Mouse (Mus musculus): ENCODE measurements around the gene Cdyl2. TPM values are rescaled to one million over a fixed set of nuclear protein-coding genes. Genes with fewer than 3 reads are reported as not detected.

Cdyl2 gene
- polyA plus RNA-seq, 1 experiment from 2014 or later: 2.6 TPM

- no peaks in the 10 kb centered on the region for H3K4me1 ChIP-seq (replicated peaks)
- H3K27ac ChIP-seq: no peak overlapping the region
- no peaks in the 10 kb centered on the region for H3K27me3 ChIP-seq
- no peaks in the 10 kb centered on the region for H3K36me3 ChIP-seq
- no peak for DNase-seq
- no peak for ATAC-seq (ENCODE audit: low read depth)
- no peak overlapping the region for H3K9ac ChIP-seq
- H3K9me3 ChIP-seq (replicated peaks): no peaks in the 10 kb centered on the region
- no peak overlapping the region for H3K4me2 ChIP-seq
- WGBS (ENCODE audit: insufficient replicate concordance): 76% methylated on average over 14 of the region's 14 CpGs
- no peak overlapping the region for H3K4me3 ChIP-seq (replicated peaks)
Observed at GRCm38 (mm10) chr8:116590106-116590505, 142.7 kb downstream of the Cdyl2 start.

- Histone ChIP-seq H3K4me3 (replicated peaks) (no peak overlapping the region), H3K27me3 (no peaks in the 10 kb centered on the region), H3K9me3 (replicated peaks) (no peaks in the 10 kb centered on the region), H3K4me1 (replicated peaks) (no peaks in the 10 kb centered on the region), H3K36me3 (no peaks in the 10 kb centered on the region), H3K27ac (no peak overlapping the region), H3K9ac (no peak overlapping the region), H3K4me2 (no peak overlapping the region)
- DNase-seq: no peak
- no peak for ATAC-seq (ENCODE audit: low read depth)
- WGBS (ENCODE audit: insufficient replicate concordance): 64% methylated on average over 19 of the region's 19 CpGs
Observed at GRCm38 (mm10) chr8:116587616-116588468, 144.9 kb downstream of the Cdyl2 start.

GRCm38 (mm10) chr8:116581318-116582019 lies 151.3 kb downstream of the Cdyl2 start:
- Histone ChIP-seq H3K36me3 (no peaks in the 10 kb centered on the region; the same call in 1 of the 2 replicates), H3K9ac (no peak overlapping the region), H3K4me2 (peak overlapping the region; percentile 21; the same call in 1 of the 2 replicates), H3K9me3 (replicated peaks) (no peaks in the 10 kb centered on the region), H3K4me1 (replicated peaks) (no peaks in the 10 kb centered on the region), H3K27me3 (no peaks in the 10 kb centered on the region), H3K4me3 (replicated peaks) (no peak overlapping the region), H3K27ac (peak overlapping the region; percentile 39)
- 66% methylated on average over 11 of the region's 11 CpGs for WGBS (ENCODE audit: insufficient replicate concordance)
- peak; percentile 87 for ATAC-seq (ENCODE audit: low read depth)
- no peak for DNase-seq

- Histone ChIP-seq H3K4me2 (no peak overlapping the region), H3K27me3 (no peaks in the 10 kb centered on the region), H3K27ac (no peak overlapping the region), H3K4me3 (replicated peaks) (no peak overlapping the region), H3K9me3 (replicated peaks) (no peaks in the 10 kb centered on the region), H3K4me1 (replicated peaks) (no peaks in the 10 kb centered on the region), H3K36me3 (no peaks in the 10 kb centered on the region; the same call in 1 of the 2 replicates), H3K9ac (no peak overlapping the region)
- DNase-seq (no peak), ATAC-seq (ENCODE audit: low read depth) (no peak)
- 78% methylated on average over 2 of the region's 2 CpGs for WGBS (ENCODE audit: insufficient replicate concordance)
Observed at GRCm38 (mm10) chr8:116576732-116577131, 156.1 kb downstream of the Cdyl2 start.

GRCm38 (mm10) chr8:116573085-116573484 lies 159.7 kb downstream of the Cdyl2 start:
- Histone ChIP-seq H3K4me3 (replicated peaks) (no peak overlapping the region), H3K9ac (no peak overlapping the region), H3K27me3 (no peaks in the 10 kb centered on the region), H3K27ac (no peak overlapping the region), H3K36me3 (no peaks in the 10 kb centered on the region), H3K4me1 (replicated peaks) (no peaks in the 10 kb centered on the region), H3K4me2 (no peak overlapping the region), H3K9me3 (replicated peaks) (no peaks in the 10 kb centered on the region; the same call in 1 of the 2 replicates)
- ATAC-seq (ENCODE audit: low read depth) (no peak), DNase-seq (no peak)
- 78% methylated on average over 5 of the region's 5 CpGs for WGBS (ENCODE audit: insufficient replicate concordance)

- Histone ChIP-seq H3K4me2 (no peak overlapping the region), H3K9me3 (replicated peaks) (0 out of 2 replicates have a peak, but pooled peaks cover 2% of the 10 kb centered on the region), H3K9ac (no peak overlapping the region), H3K4me3 (replicated peaks) (no peak overlapping the region), H3K4me1 (replicated peaks) (no peaks in the 10 kb centered on the region), H3K36me3 (no peaks in the 10 kb centered on the region), H3K27ac (no peak overlapping the region), H3K27me3 (no peaks in the 10 kb centered on the region)
- 53% methylated on average over 3 of the region's 3 CpGs for WGBS (ENCODE audit: insufficient replicate concordance)
- no peak for ATAC-seq (ENCODE audit: low read depth)
- no peak for DNase-seq
Observed at GRCm38 (mm10) chr8:116552778-116553177, 180.0 kb downstream of the Cdyl2 start.

- WGBS (ENCODE audit: insufficient replicate concordance): 32% methylated on average over 6 of the region's 6 CpGs
- Histone ChIP-seq H3K9ac (no peak overlapping the region), H3K9me3 (replicated peaks) (no peaks in the 10 kb centered on the region), H3K27ac (no peak overlapping the region), H3K4me1 (replicated peaks) (no peaks in the 10 kb centered on the region), H3K4me2 (no peak overlapping the region), H3K4me3 (replicated peaks) (no peak overlapping the region), H3K27me3 (no peaks in the 10 kb centered on the region), H3K36me3 (no peaks in the 10 kb centered on the region)
- ATAC-seq (ENCODE audit: low read depth) (no peak), DNase-seq (no peak)
Observed at GRCm38 (mm10) chr8:116552255-116552654, 180.5 kb downstream of the Cdyl2 start.

GRCm38 (mm10) chr8:116543366-116543765 lies 189.4 kb downstream of the Cdyl2 start:
- no peak overlapping the region for H3K4me2 ChIP-seq
- H3K27ac ChIP-seq: no peak overlapping the region
- WGBS (ENCODE audit: insufficient replicate concordance): 40% methylated on average over 1 of the region's 1 CpGs
- H3K9ac ChIP-seq: no peak overlapping the region
- no peak for DNase-seq
- no peaks in the 10 kb centered on the region for H3K9me3 ChIP-seq (replicated peaks)
- ATAC-seq (ENCODE audit: low read depth): no peak
- H3K4me1 ChIP-seq (replicated peaks): no peaks in the 10 kb centered on the region
- H3K27me3 ChIP-seq: no peaks in the 10 kb centered on the region
- H3K36me3 ChIP-seq: no peaks in the 10 kb centered on the region
- H3K4me3 ChIP-seq (replicated peaks): no peak overlapping the region

- Histone ChIP-seq H3K4me2 (no peak overlapping the region), H3K9me3 (replicated peaks) (no peaks in the 10 kb centered on the region), H3K27ac (no peak overlapping the region), H3K4me3 (replicated peaks) (no peak overlapping the region), H3K27me3 (no peaks in the 10 kb centered on the region), H3K9ac (no peak overlapping the region), H3K36me3 (no peaks in the 10 kb centered on the region), H3K4me1 (replicated peaks) (no peaks in the 10 kb centered on the region)
- ATAC-seq (ENCODE audit: low read depth) (no peak), DNase-seq (no peak)
- WGBS (ENCODE audit: insufficient replicate concordance): 66% methylated on average over 5 of the region's 5 CpGs
Observed at GRCm38 (mm10) chr8:116542842-116543241, 189.9 kb downstream of the Cdyl2 start.

- Histone ChIP-seq H3K36me3 (no peaks in the 10 kb centered on the region), H3K27ac (no peak overlapping the region), H3K4me1 (replicated peaks) (no peaks in the 10 kb centered on the region), H3K9ac (no peak overlapping the region), H3K4me2 (no peak overlapping the region), H3K27me3 (no peaks in the 10 kb centered on the region), H3K9me3 (replicated peaks) (no peaks in the 10 kb centered on the region), H3K4me3 (replicated peaks) (no peak overlapping the region)
- ATAC-seq (ENCODE audit: low read depth): no peak
- DNase-seq: no peak
- WGBS (ENCODE audit: insufficient replicate concordance): 68% methylated on average over 1 of the region's 1 CpGs
Observed at GRCm38 (mm10) chr8:116540136-116540535, 192.7 kb downstream of the Cdyl2 start.

GRCm38 (mm10) chr8:116538763-116539162 lies 194.0 kb downstream of the Cdyl2 start:
- Histone ChIP-seq H3K27me3 (no peaks in the 10 kb centered on the region), H3K27ac (no peak overlapping the region), H3K4me3 (replicated peaks) (no peak overlapping the region), H3K36me3 (no peaks in the 10 kb centered on the region), H3K9ac (no peak overlapping the region), H3K9me3 (replicated peaks) (no peaks in the 10 kb centered on the region), H3K4me2 (no peak overlapping the region), H3K4me1 (replicated peaks) (no peaks in the 10 kb centered on the region)
- 59% methylated on average over 7 of the region's 7 CpGs for WGBS (ENCODE audit: insufficient replicate concordance)
- no peak for DNase-seq
- no peak for ATAC-seq (ENCODE audit: low read depth)

Measured in liver, embryonic 13.5 days (tissue).